Mouse (Mus musculus): ENCODE data around the gene Csk. TPM values are rescaled to one million over a fixed set of nuclear protein-coding genes. Genes with fewer than 3 reads are reported as not detected.

Csk gene
- total RNA-seq, 2 experiments from 2014 or later, result 23.7 to 30.6 TPM

DNA sequence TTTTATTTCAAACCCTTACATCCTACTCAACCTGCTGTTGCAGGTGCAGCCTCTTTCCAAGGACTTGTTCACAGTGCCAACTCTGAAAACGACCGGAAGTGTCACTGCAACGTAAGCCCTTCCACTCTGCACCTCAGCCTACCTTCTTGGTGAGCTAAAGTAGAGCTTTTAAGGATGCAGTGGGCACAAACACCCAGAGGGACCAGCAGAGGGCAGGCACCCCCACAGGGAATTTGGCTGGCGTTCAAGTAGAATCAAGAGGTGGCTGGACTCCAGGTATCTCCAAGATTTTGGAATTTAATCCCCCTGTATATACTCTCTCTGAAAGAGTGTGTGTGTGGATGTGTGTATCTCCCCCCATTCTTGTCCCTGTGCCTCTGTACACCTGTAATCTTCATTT, 4.4 kb upstream of the Csk start:
- no peak for DNase-seq

GRCm38 (mm10) chr9:57656631-57657350, 3.4 kb upstream of the Csk start:
- peak; percentile 38 to 61 for DNase-seq

GRCm38 (mm10) chr9:57655749-57656148, 2.3 kb upstream of the Csk start:
- peak; percentile 92 to 98 for DNase-seq

GRCm38 (mm10) chr9:57654966-57655365, 1.5 kb upstream of the Csk start:
- DNase-seq, result no peak

DNA sequence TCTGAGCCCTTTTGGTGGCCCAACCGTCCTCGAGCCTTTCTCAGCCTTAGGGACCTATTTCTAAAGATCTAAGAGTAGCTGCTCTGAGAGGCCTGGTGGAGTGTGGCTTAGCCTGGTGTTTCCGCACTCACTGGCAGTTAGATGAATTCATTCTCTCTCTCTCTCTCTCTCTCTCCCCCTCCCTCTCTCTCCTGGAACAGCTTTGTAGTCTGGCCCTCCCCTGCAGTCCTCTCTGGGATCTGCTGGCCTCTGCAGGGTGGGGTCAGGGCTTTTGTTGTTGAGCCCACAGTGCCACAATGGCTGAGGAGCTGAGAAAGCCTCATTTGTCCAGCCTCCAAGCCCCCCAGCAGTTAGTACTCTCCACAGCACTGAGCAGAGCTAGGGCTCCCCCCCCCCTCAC, 576 bp downstream of the Csk start:
- DNase-seq, result no peak

DNA sequence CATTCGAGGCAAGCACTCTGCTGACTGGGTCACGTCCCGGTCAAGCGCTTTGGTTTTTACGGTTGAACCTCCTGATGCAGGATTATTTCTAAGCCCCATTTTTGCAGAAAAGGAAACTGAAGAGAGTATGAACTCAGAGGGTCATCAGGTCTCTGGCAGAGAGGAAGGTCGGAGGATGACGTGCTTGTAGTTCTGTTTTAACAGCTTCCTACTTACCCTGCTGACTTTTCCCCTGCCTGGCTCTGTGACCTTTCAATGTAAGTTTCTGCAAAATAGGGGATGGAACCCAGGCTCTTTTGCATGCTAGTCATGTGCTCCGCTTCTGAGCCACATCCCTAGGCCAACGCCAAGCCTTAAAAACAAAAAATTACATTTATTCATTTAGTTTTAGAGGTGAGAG, 1.1 kb downstream of the Csk start:
- peak in 1 of 2 experiments; percentile 39 for DNase-seq

GRCm38 (mm10) chr9:57650786-57651311, 2.6 kb downstream of the Csk start:
- DNase-seq, result peak in 1 of 2 experiments; percentile 65

DNA sequence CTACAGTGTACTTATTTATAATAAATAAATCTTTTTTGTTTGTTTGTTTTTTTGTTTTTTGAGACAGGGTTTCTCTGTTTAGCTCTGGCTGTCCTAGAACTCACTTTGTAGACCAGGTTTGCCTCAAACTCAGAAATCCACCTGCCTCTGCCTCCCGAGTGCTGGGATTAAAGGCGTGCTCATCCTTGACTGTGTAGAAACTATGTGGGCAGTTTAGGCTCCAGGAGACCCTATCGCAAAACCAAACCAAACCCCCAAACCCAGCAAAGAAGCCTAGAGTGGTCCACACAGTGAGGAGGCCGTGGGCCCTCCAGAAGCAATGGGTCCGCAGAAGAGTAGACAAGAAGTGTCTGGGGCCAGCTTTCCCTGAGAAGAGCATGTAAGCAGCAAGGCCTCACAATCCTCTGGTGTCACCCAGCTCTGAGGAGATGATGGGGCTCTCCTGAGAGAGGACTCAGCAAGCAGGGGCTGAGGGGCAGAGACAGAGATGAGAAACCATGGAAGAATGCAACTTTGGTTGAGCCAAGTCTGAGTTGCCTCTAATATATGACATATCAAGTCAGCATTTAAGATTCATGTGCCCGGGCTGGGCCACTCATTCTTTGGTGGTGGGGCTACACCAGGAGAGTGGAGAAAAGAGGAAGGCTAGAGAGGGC, 3.2 kb downstream of the Csk start:
- DNase-seq, result no peak

DNA sequence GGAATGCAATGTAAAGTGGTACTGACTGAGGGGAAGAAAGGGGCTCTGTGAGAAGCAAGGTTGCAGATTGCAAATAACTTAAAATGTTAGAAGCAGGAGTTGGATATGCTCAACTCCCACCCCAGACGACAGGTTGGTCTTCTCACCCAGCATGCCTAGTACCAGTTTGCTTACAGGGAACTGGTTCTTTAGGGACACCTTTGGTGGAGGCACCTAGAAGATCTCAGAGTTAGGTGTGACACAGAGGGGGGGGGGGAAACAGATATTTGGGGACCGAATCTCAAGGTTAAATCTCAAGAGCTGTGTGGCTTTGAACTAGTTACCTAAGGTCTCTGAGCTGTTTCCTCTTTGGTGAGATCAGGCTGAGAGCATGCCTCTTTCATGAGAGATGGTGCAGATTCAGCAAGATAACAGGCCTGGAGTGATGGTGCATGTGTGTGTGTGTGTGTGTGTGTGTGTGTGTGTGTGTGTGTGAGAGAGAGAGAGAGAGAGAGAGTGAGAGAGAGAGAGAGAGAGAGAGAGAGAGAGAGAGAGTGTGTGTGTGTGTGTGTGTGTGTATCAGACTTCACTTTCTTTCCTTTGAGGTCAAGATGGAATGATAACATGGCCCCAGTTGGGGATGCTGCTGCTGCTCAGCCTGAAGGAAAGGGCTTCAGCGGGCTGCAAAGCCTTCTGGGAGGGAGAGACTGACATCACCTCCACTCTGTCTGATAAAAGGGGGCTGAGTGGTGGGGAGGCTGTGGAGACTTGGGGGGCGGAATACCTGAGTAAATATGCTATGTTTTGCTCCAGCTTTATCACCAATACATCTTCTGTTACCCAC, 5.9 kb downstream of the Csk start:
- DNase-seq, result no peak

DNA sequence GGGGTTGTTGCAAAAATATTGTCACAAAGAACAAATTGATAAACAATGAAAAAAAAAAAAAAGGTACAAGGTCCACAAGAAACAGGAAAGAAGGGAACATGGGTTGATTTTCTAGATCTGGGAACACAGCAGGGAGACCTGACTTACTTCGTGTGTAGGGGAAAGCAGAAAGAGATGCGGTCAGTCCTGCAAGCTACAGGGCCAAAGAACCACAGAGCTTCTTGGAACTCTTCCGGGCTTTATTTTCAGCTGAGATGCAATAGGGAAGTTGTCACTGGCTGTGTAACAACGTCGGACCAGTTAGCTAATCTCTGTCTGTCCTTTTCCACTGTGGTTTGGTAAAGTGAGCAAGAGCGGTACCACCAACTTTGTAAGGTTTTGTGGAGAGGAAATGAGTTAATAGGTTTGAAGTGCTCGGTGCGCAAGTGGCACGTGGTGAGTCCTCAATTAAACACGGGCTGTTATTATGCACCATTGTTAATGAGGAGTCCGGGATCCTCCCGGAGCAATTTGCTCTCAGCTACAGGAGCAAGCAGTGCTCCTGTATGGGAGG, 6.8 kb downstream of the Csk start:
- peak; percentile 32 to 63 for DNase-seq

- DNase-seq, result peak; percentile 94 to 95
These were observed 8.2 kb downstream of the Csk start for GRCm38 (mm10) chr9:57644944-57645893.

DNA sequence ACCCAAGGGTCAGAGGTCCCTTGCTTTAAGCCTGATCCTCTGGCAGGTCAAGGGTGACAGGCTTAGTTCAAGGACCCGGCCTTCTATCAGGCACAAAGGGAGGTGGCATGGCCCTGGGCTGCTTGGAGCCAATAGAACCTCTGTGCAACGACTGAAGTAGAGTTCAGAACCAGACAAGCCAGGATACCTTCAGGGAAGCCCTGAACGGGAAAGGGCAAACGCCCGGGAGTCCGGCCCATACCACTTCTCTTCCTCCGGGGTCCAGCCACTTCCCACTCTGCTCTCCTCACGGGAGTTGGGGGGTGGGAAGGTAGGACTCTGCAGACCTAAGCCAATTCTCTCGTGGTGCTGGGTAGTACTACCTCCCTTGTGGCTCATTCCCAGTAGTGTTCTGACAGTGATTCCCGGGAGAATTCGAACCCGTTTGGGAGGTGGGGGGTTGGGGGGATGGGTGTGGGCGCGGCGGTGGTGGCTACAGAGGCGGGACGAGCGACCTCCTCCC, 8.9 kb downstream of the Csk start:
- peak in 1 of 2 experiments; percentile 43 for DNase-seq

DNA sequence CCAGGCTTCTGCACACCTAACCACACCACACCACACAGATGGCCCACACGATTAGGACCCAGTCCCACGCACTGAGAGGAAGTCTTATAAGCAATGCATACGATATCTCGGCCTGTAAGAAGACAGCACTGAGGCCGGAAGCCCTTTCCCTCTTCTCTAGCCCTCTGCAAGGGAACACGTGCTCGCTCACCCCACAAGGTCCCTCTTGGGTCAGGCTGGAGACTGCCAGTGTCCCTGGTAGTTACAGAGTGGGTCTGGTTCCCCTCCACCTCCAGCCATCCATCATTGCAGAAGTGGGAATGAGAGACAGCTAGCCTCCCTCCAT, 9.6 kb downstream of the Csk start:
- peak in 1 of 2 experiments; percentile 40 for DNase-seq

GRCm38 (mm10) chr9:57643169-57643855, 10.1 kb downstream of the Csk start:
- no peak for DNase-seq

DNA sequence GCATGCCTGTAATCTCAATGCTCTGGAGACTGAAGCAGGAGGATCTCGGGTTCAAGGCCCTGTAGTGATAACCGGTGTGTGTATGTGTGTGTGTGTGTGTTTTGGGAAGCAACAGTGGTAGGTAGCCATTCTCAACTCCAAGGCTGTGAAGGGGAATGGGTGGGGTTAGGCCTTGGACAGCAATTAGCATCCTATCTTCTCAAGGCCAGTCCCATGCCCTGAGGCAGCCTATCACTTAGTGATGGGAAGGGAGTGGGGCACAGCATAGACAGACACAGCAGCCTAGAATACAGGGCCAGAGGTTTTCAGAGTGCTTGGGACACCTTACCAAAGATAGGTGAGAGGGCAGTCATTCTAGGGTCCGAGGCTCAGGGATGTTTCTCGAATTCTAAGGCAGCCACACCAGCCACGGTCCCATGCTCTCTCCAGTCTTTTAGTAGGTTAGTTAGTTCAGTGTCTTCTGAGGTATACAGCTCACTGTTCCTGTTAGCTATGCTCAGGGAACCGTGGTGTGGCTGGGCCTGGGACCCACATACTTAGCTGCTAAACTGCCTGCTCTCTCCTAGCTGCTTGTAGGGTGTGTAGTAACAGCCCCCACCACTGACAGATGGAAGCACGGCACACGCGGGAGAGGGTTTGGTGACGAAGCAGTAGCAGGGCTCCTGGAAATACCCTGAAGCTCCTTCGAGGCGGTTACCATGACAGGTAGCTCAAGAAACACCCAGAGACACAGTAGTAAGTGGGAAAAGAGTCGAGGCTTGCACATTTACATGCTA, 11.5 kb downstream of the Csk start:
- no peak for DNase-seq

- DNase-seq, result no peak
These were observed 12.4 kb downstream of the Csk start for GRCm38 (mm10) chr9:57641022-57641421.

DNA sequence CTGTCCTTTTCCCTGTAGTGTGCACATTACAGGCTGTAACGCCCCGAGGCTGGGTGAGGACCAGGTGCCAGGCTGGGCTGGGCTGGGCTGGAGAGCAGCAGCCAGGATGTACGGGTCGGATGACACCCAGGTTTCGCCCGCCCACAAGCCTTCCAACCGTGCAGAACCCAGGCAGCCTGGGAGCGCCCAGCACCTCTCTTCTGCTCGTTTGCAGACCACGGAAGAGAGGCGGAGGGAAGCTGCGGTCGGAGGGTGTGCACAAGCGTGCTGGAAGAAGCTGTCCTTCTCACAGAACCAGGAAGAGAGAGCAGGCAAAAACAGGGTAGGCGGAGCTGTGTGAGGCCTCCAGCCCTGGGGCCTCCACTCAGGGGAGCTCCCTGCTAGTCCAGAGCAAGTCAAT, 13.0 kb downstream of the Csk start:
- DNase-seq, result peak; percentile 75 to 91

DNA sequence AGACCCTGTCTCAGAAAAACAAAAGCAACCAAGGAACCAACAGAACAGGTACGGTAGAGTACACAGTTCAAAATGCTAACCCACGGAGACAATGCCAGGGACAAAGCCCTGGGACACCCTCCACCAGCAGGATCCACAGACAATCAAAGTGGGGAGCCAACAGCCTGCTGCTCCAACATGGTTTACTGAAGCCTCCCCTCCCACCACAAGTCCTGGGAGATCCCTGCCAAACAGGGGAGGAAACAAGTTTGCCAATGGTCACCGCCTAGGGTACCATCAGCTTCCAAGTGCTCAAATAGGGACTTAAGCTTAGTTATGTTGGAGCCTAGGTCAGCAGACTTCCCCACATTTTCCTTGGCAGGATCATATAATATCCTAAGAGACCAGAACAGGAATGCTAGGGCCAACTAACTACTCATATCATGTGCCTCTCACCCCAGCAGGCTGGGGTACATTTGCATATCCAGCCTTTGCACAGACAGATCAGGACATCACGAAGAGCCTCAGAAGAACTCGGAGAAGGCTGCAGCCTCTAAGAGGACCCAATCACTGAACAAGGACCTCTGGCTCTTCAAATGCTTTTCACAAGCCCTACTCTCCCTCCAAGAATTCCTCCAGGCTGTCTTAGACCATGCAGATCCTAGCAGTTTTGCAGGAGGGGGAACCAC, 13.6 kb downstream of the Csk start:
- no peak for DNase-seq

Data from heart, adult 18-20 months (tissue).